Mouse (Mus musculus) adrenal gland, adult 10 weeks (tissue): ENCODE results near the gene Myh1. TPM values are rescaled to one million over a fixed set of nuclear protein-coding genes. Genes with fewer than 3 reads are reported as not detected.

Source experiments
- polyA plus RNA-seq: library from polyadenylated mRNA; stranded (reverse); fragments of 350-450 nt; fragmentation: Illumina TruSeq; extraction: RNeasy Lipid Tissue Mini Kit (QIAGEN cat#74804); gene quantifications from one replicate; pipeline ENCODE4 v1.2.3, GENCODE M21; 2014; ENCODE audit warnings: low read depth, low replicate concordance

The Myh1 gene
- 3.3 TPM for polyA plus RNA-seq

GRCm38 (mm10) chr11:67199752-67200151 is at the start of gene Myh1:
Gene Myh1 (plus strand): TSS chr11:67200052.

GRCm38 (mm10) chr11:67170727-67171126 is 29.1 kb upstream of the Myh1 start, which contains the start of gene Myh2:
Gene Myh2 (plus strand): TSS chr11:67171027.

GRCm38 (mm10) chr11:67237481-67238079 is 37.7 kb downstream of the Myh1 start, which contains the start of gene Myh4:
Gene Myh4 (plus strand): TSS chr11:67238029.

Other genes starting within 250 kb of the Myh1 start
- not detected for gene Tmem238l, start 243.4 kb upstream of the Myh1 start, polyA plus RNA-seq
- gene Tmem220, start 174.9 kb upstream of the Myh1 start, polyA plus RNA-seq = 28.3 TPM
- gene Adprm, start 147.5 kb upstream of the Myh1 start, polyA plus RNA-seq = 47.1 TPM
- 46.0 TPM for gene Sco1, start 147.4 kb upstream of the Myh1 start, polyA plus RNA-seq
- not detected for gene Myh3, start 121.8 kb upstream of the Myh1 start, polyA plus RNA-seq
- gene Myh2, start 29.0 kb upstream of the Myh1 start, polyA plus RNA-seq = 0.52 TPM
- gene Myh4, start 38.0 kb downstream of the Myh1 start, polyA plus RNA-seq = 16.3 TPM
- not detected for gene Myh8, start 77.1 kb downstream of the Myh1 start, polyA plus RNA-seq
- gene Myh13, start 121.6 kb downstream of the Myh1 start, polyA plus RNA-seq = not detected